Mouse (Mus musculus): ENCODE results near the gene Aars. TPM values are rescaled to one million over a fixed set of nuclear protein-coding genes. Genes with fewer than 3 reads are reported as not detected.
A peak's percentile ranks its signal among the peaks of the same experiment; 100 is the strongest.
"Not testable (repeated sequence)": the region's sequence is repeated elsewhere in the genome, so short reads cannot be mapped to it uniquely, and the experiment has no call there.

The Aars gene
- polyA plus RNA-seq, 1 experiment from 2014 or later: 40.9 TPM

- no peak for ATAC-seq (replicated peaks; ENCODE audit: insufficient number of reproducible peaks, low FRiP score, low TSS enrichment)
- Histone ChIP-seq H3K27me3 (ENCODE audit: control insufficient read depth, insufficient read depth, low read length) (0 out of 2 replicates have a peak, but pooled peaks cover 2% of the 10 kb centered on the region), H3K4me1 (ENCODE audit: control insufficient read depth, insufficient read depth, low read length) (no peaks in the 10 kb centered on the region), H3K36me3 (ENCODE audit: control insufficient read depth, insufficient read depth, low read length) (no peaks in the 10 kb centered on the region), H3K4me3 (ENCODE audit: low read depth, low read length) (no peak overlapping the region), H3K4me2 (no peak overlapping the region), H3K9me3 (replicated peaks; ENCODE audit: control insufficient read depth, low read length) (no peaks in the 10 kb centered on the region), H3K9ac (ENCODE audit: low read depth, low read length) (no peak overlapping the region; the same call in 1 of the 2 replicates), H3K27ac (ENCODE audit: low read depth, low read length) (no peak overlapping the region)
- WGBS (ENCODE audit: insufficient replicate concordance): 62% methylated on average over 5 of the region's 5 CpGs
These were observed 46.5 kb downstream of the Aars start for GRCm38 (mm10) chr8:111079461-111079860.

GRCm38 (mm10) chr8:111079861-111080271 is 46.9 kb downstream of the Aars start:
- H3K4me2 ChIP-seq: no peak overlapping the region
- no peaks in the 10 kb centered on the region for H3K4me1 ChIP-seq (ENCODE audit: control insufficient read depth, insufficient read depth, low read length)
- no peak overlapping the region; the same call in 1 of the 2 replicates for H3K9ac ChIP-seq (ENCODE audit: low read depth, low read length)
- no peaks in the 10 kb centered on the region for H3K36me3 ChIP-seq (ENCODE audit: control insufficient read depth, insufficient read depth, low read length)
- H3K27ac ChIP-seq (ENCODE audit: low read depth, low read length): no peak overlapping the region
- no peaks in the 10 kb centered on the region for H3K9me3 ChIP-seq (replicated peaks; ENCODE audit: control insufficient read depth, low read length)
- WGBS (ENCODE audit: insufficient replicate concordance): 35% methylated on average over 6 of the region's 6 CpGs
- ATAC-seq (replicated peaks; ENCODE audit: insufficient number of reproducible peaks, low FRiP score, low TSS enrichment): no peak
- H3K27me3 ChIP-seq (ENCODE audit: control insufficient read depth, insufficient read depth, low read length): 0 out of 2 replicates have a peak, but pooled peaks cover 2% of the 10 kb centered on the region
- H3K4me3 ChIP-seq (ENCODE audit: low read depth, low read length): no peak overlapping the region

GRCm38 (mm10) chr8:111081580-111082258 is 48.8 kb downstream of the Aars start:
- WGBS (ENCODE audit: insufficient replicate concordance): 63% methylated on average over 12 of the region's 12 CpGs
- no peak overlapping the region for H3K27ac ChIP-seq (ENCODE audit: low read depth, low read length)

GRCm38 (mm10) chr8:111083936-111084335 is 51.0 kb downstream of the Aars start:
- H3K9me3 ChIP-seq (replicated peaks; ENCODE audit: control insufficient read depth, low read length); H3K4me1 ChIP-seq (ENCODE audit: control insufficient read depth, insufficient read depth, low read length); H3K36me3 ChIP-seq (ENCODE audit: control insufficient read depth, insufficient read depth, low read length); H3K27ac ChIP-seq (ENCODE audit: low read depth, low read length); H3K27me3 ChIP-seq (ENCODE audit: control insufficient read depth, insufficient read depth, low read length); H3K9ac ChIP-seq (ENCODE audit: low read depth, low read length); H3K4me2 ChIP-seq; H3K4me3 ChIP-seq (ENCODE audit: low read depth, low read length); ATAC-seq (replicated peaks; ENCODE audit: insufficient number of reproducible peaks, low FRiP score, low TSS enrichment): not testable (repeated sequence)
- WGBS (ENCODE audit: insufficient replicate concordance): 78% methylated on average over 5 of the region's 5 CpGs

More at GRCm38 (mm10) chr8:111081580-111082258, 48.8 kb downstream of the Aars start:
- Histone ChIP-seq H3K9ac (ENCODE audit: low read depth, low read length) (0 out of 2 replicates have a peak overlapping the region, but pooled peaks have one; percentile 6), H3K4me1 (ENCODE audit: control insufficient read depth, insufficient read depth, low read length) (no peaks in the 10 kb centered on the region), H3K27me3 (ENCODE audit: control insufficient read depth, insufficient read depth, low read length) (no peaks in the 10 kb centered on the region), H3K4me2 (no peak overlapping the region), H3K9me3 (replicated peaks; ENCODE audit: control insufficient read depth, low read length) (no peaks in the 10 kb centered on the region), H3K4me3 (ENCODE audit: low read depth, low read length) (no peak overlapping the region), H3K36me3 (ENCODE audit: control insufficient read depth, insufficient read depth, low read length) (no peaks in the 10 kb centered on the region)
- no peak for ATAC-seq (replicated peaks; ENCODE audit: insufficient number of reproducible peaks, low FRiP score, low TSS enrichment)

GRCm38 (mm10) chr8:111090126-111090525 is 57.2 kb downstream of the Aars start:
- no peak for ATAC-seq (replicated peaks; ENCODE audit: insufficient number of reproducible peaks, low FRiP score, low TSS enrichment)
- Histone ChIP-seq H3K27me3 (ENCODE audit: control insufficient read depth, insufficient read depth, low read length) (no peaks in the 10 kb centered on the region), H3K9me3 (replicated peaks; ENCODE audit: control insufficient read depth, low read length) (no peaks in the 10 kb centered on the region), H3K36me3 (ENCODE audit: control insufficient read depth, insufficient read depth, low read length) (no peaks in the 10 kb centered on the region), H3K4me3 (ENCODE audit: low read depth, low read length) (no peak overlapping the region), H3K27ac (ENCODE audit: low read depth, low read length) (no peak overlapping the region), H3K4me1 (ENCODE audit: control insufficient read depth, insufficient read depth, low read length) (peaks cover 3% of the 10 kb centered on the region; the same call in 1 of the 2 replicates), H3K9ac (ENCODE audit: low read depth, low read length) (no peak overlapping the region), H3K4me2 (no peak overlapping the region)
- WGBS (ENCODE audit: insufficient replicate concordance): 3% methylated on average over 2 of the region's 2 CpGs

GRCm38 (mm10) chr8:111091706-111092105 is 58.8 kb downstream of the Aars start:
- no peak overlapping the region for H3K27ac ChIP-seq (ENCODE audit: low read depth, low read length)
- H3K36me3 ChIP-seq (ENCODE audit: control insufficient read depth, insufficient read depth, low read length): no peaks in the 10 kb centered on the region
- H3K9me3 ChIP-seq (replicated peaks; ENCODE audit: control insufficient read depth, low read length): no peaks in the 10 kb centered on the region
- WGBS (ENCODE audit: insufficient replicate concordance): 61% methylated on average over 7 of the region's 7 CpGs
- peaks cover 13% of the 10 kb centered on the region for H3K4me1 ChIP-seq (ENCODE audit: control insufficient read depth, insufficient read depth, low read length)
- no peak overlapping the region for H3K4me2 ChIP-seq
- no peak overlapping the region for H3K9ac ChIP-seq (ENCODE audit: low read depth, low read length)
- no peaks in the 10 kb centered on the region for H3K27me3 ChIP-seq (ENCODE audit: control insufficient read depth, insufficient read depth, low read length)
- no peak overlapping the region for H3K4me3 ChIP-seq (ENCODE audit: low read depth, low read length)
- ATAC-seq (replicated peaks; ENCODE audit: insufficient number of reproducible peaks, low FRiP score, low TSS enrichment): no peak

GRCm38 (mm10) chr8:111092326-111092725 is 59.4 kb downstream of the Aars start, which contains the start of gene Clec18a:
Gene Clec18a, minus strand, starts transcription at chr8:111092426.
- H3K9ac ChIP-seq (ENCODE audit: low read depth, low read length); H3K9me3 ChIP-seq (replicated peaks; ENCODE audit: control insufficient read depth, low read length); H3K36me3 ChIP-seq (ENCODE audit: control insufficient read depth, insufficient read depth, low read length); H3K4me2 ChIP-seq; H3K27ac ChIP-seq (ENCODE audit: low read depth, low read length); H3K4me3 ChIP-seq (ENCODE audit: low read depth, low read length); H3K27me3 ChIP-seq (ENCODE audit: control insufficient read depth, insufficient read depth, low read length); ATAC-seq (replicated peaks; ENCODE audit: insufficient number of reproducible peaks, low FRiP score, low TSS enrichment): not testable (repeated sequence)
- peaks cover 13% of the 10 kb centered on the region for H3K4me1 ChIP-seq (ENCODE audit: control insufficient read depth, insufficient read depth, low read length)
- WGBS (ENCODE audit: insufficient replicate concordance): 93% methylated on average over 4 of the region's 6 CpGs

- WGBS (ENCODE audit: insufficient replicate concordance): 9% methylated on average over 36 of the region's 72 CpGs
- H3K27ac ChIP-seq (ENCODE audit: low read depth, low read length): no peak within 1 kb of the TSS
These were observed 61.1 kb downstream of the Aars start, which contains the start of gene Pdpr for GRCm38 (mm10) chr8:111093865-111094718. Gene Pdpr, plus strand, starts transcription at chr8:111094630.

More at GRCm38 (mm10) chr8:111093865-111094718, 61.1 kb downstream of the Aars start, which contains the start of gene Pdpr:
- peak; percentile 93 for ATAC-seq (replicated peaks; ENCODE audit: insufficient number of reproducible peaks, low FRiP score, low TSS enrichment)
- Histone ChIP-seq H3K4me2 (peak within 1 kb of the TSS; percentile 87), H3K4me3 (ENCODE audit: low read depth, low read length) (peak within 1 kb of the TSS; percentile 68), H3K36me3 (ENCODE audit: control insufficient read depth, insufficient read depth, low read length) (no peaks in the 10 kb centered on the region), H3K9ac (ENCODE audit: low read depth, low read length) (peak within 1 kb of the TSS; percentile 75), H3K9me3 (replicated peaks; ENCODE audit: control insufficient read depth, low read length) (no peaks in the 10 kb centered on the region), H3K4me1 (ENCODE audit: control insufficient read depth, insufficient read depth, low read length) (peaks cover 13% of the 10 kb centered on the region), H3K27me3 (ENCODE audit: control insufficient read depth, insufficient read depth, low read length) (no peaks in the 10 kb centered on the region)

Data from heart, embryonic 11.5 days (tissue).